8 mouse cellular contexts compared by ENCODE assay signal in genomic region chr5:45669234-45669597, GRCm38 (mm10). TPM values are rescaled to one million over a fixed set of nuclear protein-coding genes. Genes with fewer than 3 reads are reported as not detected.
A peak's percentile ranks its signal among the peaks of the same experiment; 100 is the strongest.
DNase-seq lines count a peak whose midpoint lies in the region; ATAC-seq and TF ChIP-seq lines count a peak whose summit lies in the region.

No protein-coding gene starts in this region.

- TF ChIP-seq CTCF in cerebellum, adult 2 months (IDR thresholded peaks at IDR 0.05; ENCODE audit: borderline replicate concordance, insufficient read depth, low read depth, low read length), result no peak
- TF ChIP-seq CTCF in thymus, adult 2 months (IDR thresholded peaks at IDR 0.05; ENCODE audit: borderline replicate concordance, control insufficient read depth, extremely low read depth, insufficient read depth, low read length, poor library complexity), result no peak

- H3K4me3 ChIP-seq in cerebellum, adult 2 months (replicated peaks; ENCODE audit: insufficient read depth, low read depth, low read length), result peak overlapping the region; percentile 83
- peak overlapping the region; percentile 84 for H3K4me3 ChIP-seq in thymus, adult 2 months (ENCODE audit: control insufficient read depth, insufficient read depth, low read length)
- peak overlapping the region; percentile 91 for H3K4me3 ChIP-seq in liver, embryonic 11.5 days (ENCODE audit: low read depth, low read length)
- peak overlapping the region; percentile 90 for H3K4me3 ChIP-seq in stomach, embryonic 15.5 days (replicated peaks)

- peak; percentile 60 for ATAC-seq in liver, embryonic 11.5 days (replicated peaks; ENCODE audit: low FRiP score)
- peak; percentile 41 for ATAC-seq in stomach, embryonic 15.5 days (ENCODE audit: insufficient read depth, low FRiP score, low read depth)

- H3K36me3 ChIP-seq in thymus, adult 2 months (ENCODE audit: control insufficient read depth, insufficient read depth, low read length), result no peaks in the 10 kb centered on the region
- H3K36me3 ChIP-seq in liver, embryonic 11.5 days (ENCODE audit: control insufficient read depth, insufficient read depth, low read length), result peaks cover 4% of the 10 kb centered on the region; the same call in 1 of the 2 replicates
- H3K36me3 ChIP-seq in stomach, embryonic 15.5 days, result no peaks in the 10 kb centered on the region

- no peak for TF ChIP-seq POLR2A in cerebellum, adult 2 months (IDR thresholded peaks at IDR 0.05; ENCODE audit: borderline replicate concordance, insufficient read depth, low read length)
- no peak for TF ChIP-seq POLR2A in thymus, adult 2 months (IDR thresholded peaks at IDR 0.05; ENCODE audit: control insufficient read depth, extremely low read depth, insufficient read depth, low read length, poor library complexity)

- H3K27ac ChIP-seq in cerebellum, adult 2 months (ENCODE audit: insufficient read depth, low read length), result no peak overlapping the region
- H3K27ac ChIP-seq in thymus, adult 2 months (ENCODE audit: control insufficient read depth, insufficient read depth, low read length), result no peak overlapping the region
- peak overlapping the region; percentile 79 for H3K27ac ChIP-seq in liver, embryonic 11.5 days (ENCODE audit: low read depth, low read length)
- peak overlapping the region; percentile 91 for H3K27ac ChIP-seq in stomach, embryonic 15.5 days

- H3K9ac ChIP-seq in liver, embryonic 11.5 days (ENCODE audit: low read depth, low read length), result peak overlapping the region; percentile 92
- H3K9ac ChIP-seq in stomach, embryonic 15.5 days, result peak overlapping the region; percentile 69

- WGBS in cerebellum, adult 2 months, result under 1% methylated on average over 27 of the region's 27 CpGs
- WGBS in thymus, adult 2 months, result under 1% methylated on average over 27 of the region's 27 CpGs
- WGBS in liver, embryonic 11.5 days, result under 1% methylated on average over 27 of the region's 27 CpGs
- WGBS in stomach, embryonic 15.5 days, result under 1% methylated on average over 27 of the region's 27 CpGs

- H3K27me3 ChIP-seq in cerebellum, adult 2 months (ENCODE audit: control insufficient read depth, insufficient read depth, low read length), result no peaks in the 10 kb centered on the region
- no peaks in the 10 kb centered on the region for H3K27me3 ChIP-seq in thymus, adult 2 months (ENCODE audit: control insufficient read depth, insufficient read depth, low read length)
- H3K27me3 ChIP-seq in liver, embryonic 11.5 days (replicated peaks; ENCODE audit: control insufficient read depth, insufficient read depth, low read length), result no peaks in the 10 kb centered on the region
- H3K27me3 ChIP-seq in stomach, embryonic 15.5 days (replicated peaks), result no peaks in the 10 kb centered on the region

- no peak for DNase-seq in cerebellum, adult 2 months
- no peak for DNase-seq in cerebellum, postnatal 14 days
- no peak for DNase-seq in thymus, adult 2 months
- no peak for DNase-seq in thymus, postnatal 10 days (ENCODE audit: low spot score in 2 of 2)
- DNase-seq in liver, embryonic 11.5 days (ENCODE audit: low spot score), result no peak
- DNase-seq in spleen, postnatal 36 days (ENCODE audit: low spot score in 2 of 2), result no peak
- DNase-seq in right cerebral cortex, postnatal 10 days (ENCODE audit: low spot score in 2 of 2), result no peak

- H3K4me2 ChIP-seq in liver, embryonic 11.5 days, result peak overlapping the region; percentile 85
- peak overlapping the region; percentile 88 for H3K4me2 ChIP-seq in stomach, embryonic 15.5 days

- H3K9me3 ChIP-seq in liver, embryonic 11.5 days (ENCODE audit: control insufficient read depth, low read length), result no peaks in the 10 kb centered on the region
- no peaks in the 10 kb centered on the region for H3K9me3 ChIP-seq in stomach, embryonic 15.5 days

- no peaks in the 10 kb centered on the region for H3K4me1 ChIP-seq in cerebellum, adult 2 months (ENCODE audit: control insufficient read depth, insufficient read depth, low read length)
- no peaks in the 10 kb centered on the region; the same call in 1 of the 2 replicates for H3K4me1 ChIP-seq in thymus, adult 2 months (replicated peaks; ENCODE audit: control insufficient read depth, insufficient read depth, low read length)
- H3K4me1 ChIP-seq in liver, embryonic 11.5 days (replicated peaks; ENCODE audit: control insufficient read depth, insufficient read depth, low read length), result 0 out of 2 replicates have a peak, but pooled peaks cover 2% of the 10 kb centered on the region
- peaks cover 4% of the 10 kb centered on the region; the same call in 1 of the 2 replicates for H3K4me1 ChIP-seq in stomach, embryonic 15.5 days

RNA-seq across cellular contexts. Expression of gene Ncapg, which starts 0.5 kb away (rescaled TPM):
- polyA plus RNA-seq in cerebellum, adult 2 months (2012; rRNA removed), result 0.10 and 0.11 TPM in 2 replicates
- polyA plus RNA-seq in thymus, adult 2 months (2012; rRNA removed), result 6.0 and 8.3 TPM in 2 replicates
- polyA plus RNA-seq in liver, embryonic 11.5 days (2014; fragmentation: Nextera tagmentation; extraction: Ambion mirVana), result 67.0 and 79.6 TPM in 2 replicates
- 42.3 and 49.3 TPM in 2 replicates for polyA plus RNA-seq in stomach, embryonic 15.5 days (2015; fragmentation: Nextera tagmentation; extraction: Ambion mirVana)

RNA-seq across cellular contexts. Expression of gene Fam184b, which starts 29.8 kb away (rescaled TPM):
- 6.4 and 6.9 TPM in 2 replicates for polyA plus RNA-seq in cerebellum, adult 2 months (2012; rRNA removed)
- polyA plus RNA-seq in thymus, adult 2 months (2012; rRNA removed), result 0.05 TPM in 2 replicates
- polyA plus RNA-seq in liver, embryonic 11.5 days (2014; fragmentation: Nextera tagmentation; extraction: Ambion mirVana), result 0.36 and 0.45 TPM in 2 replicates
- 3.1 and 3.4 TPM in 2 replicates for polyA plus RNA-seq in stomach, embryonic 15.5 days (2015; fragmentation: Nextera tagmentation; extraction: Ambion mirVana)

Comparison
In these comparisons a context has a peak if more than half of its experiments do, and no peak if none do; other contexts are left out.
1. H3K27ac ChIP-seq: peak in liver, embryonic 11.5 days (single experiment) and stomach, embryonic 15.5 days (single experiment); none in cerebellum, adult 2 months (single experiment) and thymus, adult 2 months (single experiment).
2. Peak in every context shown above with its lines, with median percentiles within 50 percentile points of each other: H3K4me3 ChIP-seq.